Mouse (Mus musculus): ENCODE measurements around the gene Hoxb9. TPM values are rescaled to one million over a fixed set of nuclear protein-coding genes. Genes with fewer than 3 reads are reported as not detected.
A peak's percentile ranks its signal among the peaks of the same experiment; 100 is the strongest.

The Hoxb9 gene
- polyA plus RNA-seq, 1 experiment from 2014 or later: 1.5 TPM

GRCm38 (mm10) chr11:96305505-96306182 is 34.4 kb downstream of the Hoxb9 start:
- no peaks in the 10 kb centered on the region for H3K4me1 ChIP-seq (replicated peaks; ENCODE audit: control insufficient read depth, insufficient read depth, low read length)

GRCm38 (mm10) chr11:96306183-96306907 is 35.1 kb downstream of the Hoxb9 start:
- Histone ChIP-seq H3K9me3 (ENCODE audit: control insufficient read depth) (no peaks in the 10 kb centered on the region), H3K4me1 (replicated peaks; ENCODE audit: control insufficient read depth, insufficient read depth, low read length) (no peaks in the 10 kb centered on the region), H3K4me2 (replicated peaks; ENCODE audit: low read depth) (peak overlapping the region; percentile 63), H3K9ac (ENCODE audit: low read depth, low read length) (peak overlapping the region; percentile 27; the same call in 1 of the 2 replicates), H3K36me3 (ENCODE audit: control insufficient read depth, insufficient read depth) (no peaks in the 10 kb centered on the region), H3K4me3 (ENCODE audit: low read depth, low read length) (peak overlapping the region; percentile 27), H3K27me3 (replicated peaks; ENCODE audit: control insufficient read depth, insufficient read depth, low read length) (peaks cover 63% of the 10 kb centered on the region), H3K27ac (ENCODE audit: low read depth, low read length) (0 out of 2 replicates have a peak overlapping the region, but pooled peaks have one; percentile 11)
- ATAC-seq: no peak
- no peak for TF ChIP-seq CTCF (IDR thresholded peaks at IDR 0.05; ENCODE audit: low read depth)
- WGBS: 31% methylated on average over 7 of the region's 7 CpGs

More at GRCm38 (mm10) chr11:96305505-96306182, 34.4 kb downstream of the Hoxb9 start:
- no peak for TF ChIP-seq CTCF (IDR thresholded peaks at IDR 0.05; ENCODE audit: low read depth)
- peak overlapping the region; percentile 21; the same call in 1 of the 2 replicates for H3K27ac ChIP-seq (ENCODE audit: low read depth, low read length)
- peak overlapping the region; percentile 55; the same call in 1 of the 2 replicates for H3K9ac ChIP-seq (ENCODE audit: low read depth, low read length)
- no peaks in the 10 kb centered on the region for H3K9me3 ChIP-seq (ENCODE audit: control insufficient read depth)
- H3K4me3 ChIP-seq (ENCODE audit: low read depth, low read length): 0 out of 2 replicates have a peak overlapping the region, but pooled peaks have one; percentile 3
- 63% methylated on average over 6 of the region's 6 CpGs for WGBS
- no peak for ATAC-seq
- no peaks in the 10 kb centered on the region for H3K36me3 ChIP-seq (ENCODE audit: control insufficient read depth, insufficient read depth)
- peak overlapping the region; percentile 63 for H3K4me2 ChIP-seq (replicated peaks; ENCODE audit: low read depth)
- peaks cover 67% of the 10 kb centered on the region for H3K27me3 ChIP-seq (replicated peaks; ENCODE audit: control insufficient read depth, insufficient read depth, low read length)

- H3K4me3 ChIP-seq (ENCODE audit: low read depth, low read length): peak overlapping the region; percentile 27
- no peak for TF ChIP-seq CTCF (IDR thresholded peaks at IDR 0.05; ENCODE audit: low read depth)
- ATAC-seq: no peak
- no peaks in the 10 kb centered on the region for H3K9me3 ChIP-seq (ENCODE audit: control insufficient read depth)
- peak overlapping the region; percentile 63 for H3K4me2 ChIP-seq (replicated peaks; ENCODE audit: low read depth)
- H3K9ac ChIP-seq (ENCODE audit: low read depth, low read length): no peak overlapping the region
- H3K27ac ChIP-seq (ENCODE audit: low read depth, low read length): no peak overlapping the region
- H3K4me1 ChIP-seq (replicated peaks; ENCODE audit: control insufficient read depth, insufficient read depth, low read length): no peaks in the 10 kb centered on the region
- WGBS: 9% methylated on average over 13 of the region's 13 CpGs
- H3K36me3 ChIP-seq (ENCODE audit: control insufficient read depth, insufficient read depth): no peaks in the 10 kb centered on the region
- H3K27me3 ChIP-seq (replicated peaks; ENCODE audit: control insufficient read depth, insufficient read depth, low read length): peaks cover 58% of the 10 kb centered on the region
Observed at GRCm38 (mm10) chr11:96306908-96307269, 35.6 kb downstream of the Hoxb9 start.

- TF ChIP-seq CTCF (IDR thresholded peaks at IDR 0.05; ENCODE audit: low read depth): no peak
- H3K27me3 ChIP-seq (replicated peaks; ENCODE audit: control insufficient read depth, insufficient read depth, low read length): peaks cover 58% of the 10 kb centered on the region
- no peak for ATAC-seq
- no peaks in the 10 kb centered on the region for H3K4me1 ChIP-seq (replicated peaks; ENCODE audit: control insufficient read depth, insufficient read depth, low read length)
- no peak overlapping the region for H3K4me3 ChIP-seq (ENCODE audit: low read depth, low read length)
- no peak overlapping the region for H3K9ac ChIP-seq (ENCODE audit: low read depth, low read length)
- 35% methylated on average over 4 of the region's 4 CpGs for WGBS
- H3K9me3 ChIP-seq (ENCODE audit: control insufficient read depth): no peaks in the 10 kb centered on the region
- peak overlapping the region; percentile 63 for H3K4me2 ChIP-seq (replicated peaks; ENCODE audit: low read depth)
- no peaks in the 10 kb centered on the region for H3K36me3 ChIP-seq (ENCODE audit: control insufficient read depth, insufficient read depth)
- H3K27ac ChIP-seq (ENCODE audit: low read depth, low read length): peak overlapping the region; percentile 21; the same call in 1 of the 2 replicates
Observed at GRCm38 (mm10) chr11:96308763-96309162, 37.5 kb downstream of the Hoxb9 start.

- H3K4me1 ChIP-seq (replicated peaks; ENCODE audit: control insufficient read depth, insufficient read depth, low read length): no peaks in the 10 kb centered on the region
- no peak overlapping the region for H3K4me3 ChIP-seq (ENCODE audit: low read depth, low read length)
- H3K27me3 ChIP-seq (replicated peaks; ENCODE audit: control insufficient read depth, insufficient read depth, low read length): peaks cover 60% of the 10 kb centered on the region
- no peak overlapping the region for H3K9ac ChIP-seq (ENCODE audit: low read depth, low read length)
- no peak for ATAC-seq
- no peak for TF ChIP-seq CTCF (IDR thresholded peaks at IDR 0.05; ENCODE audit: low read depth)
- H3K27ac ChIP-seq (ENCODE audit: low read depth, low read length): peak overlapping the region; percentile 21
- WGBS: 39% methylated on average over 4 of the region's 4 CpGs
- H3K36me3 ChIP-seq (ENCODE audit: control insufficient read depth, insufficient read depth): no peaks in the 10 kb centered on the region
- H3K4me2 ChIP-seq (replicated peaks; ENCODE audit: low read depth): peak overlapping the region; percentile 63
- no peaks in the 10 kb centered on the region for H3K9me3 ChIP-seq (ENCODE audit: control insufficient read depth)
Observed at GRCm38 (mm10) chr11:96309288-96309687, 38.0 kb downstream of the Hoxb9 start.

- 32% methylated on average over 20 of the region's 20 CpGs for WGBS
- no peak for ATAC-seq
- H3K4me1 ChIP-seq (replicated peaks; ENCODE audit: control insufficient read depth, insufficient read depth, low read length): no peaks in the 10 kb centered on the region
- H3K4me2 ChIP-seq (replicated peaks; ENCODE audit: low read depth): peak overlapping the region; percentile 63
- peak overlapping the region; percentile 25; the same call in 1 of the 2 replicates for H3K4me3 ChIP-seq (ENCODE audit: low read depth, low read length)
- H3K36me3 ChIP-seq (ENCODE audit: control insufficient read depth, insufficient read depth): no peaks in the 10 kb centered on the region
- 0 out of 2 replicates have a peak overlapping the region, but pooled peaks have one; percentile 32 for H3K9ac ChIP-seq (ENCODE audit: low read depth, low read length)
- H3K27me3 ChIP-seq (replicated peaks; ENCODE audit: control insufficient read depth, insufficient read depth, low read length): peaks cover 64% of the 10 kb centered on the region
- TF ChIP-seq CTCF (IDR thresholded peaks at IDR 0.05; ENCODE audit: low read depth): no peak
- H3K9me3 ChIP-seq (ENCODE audit: control insufficient read depth): no peaks in the 10 kb centered on the region
- peak overlapping the region; percentile 55 for H3K27ac ChIP-seq (ENCODE audit: low read depth, low read length)
Observed at GRCm38 (mm10) chr11:96310183-96310938, 39.1 kb downstream of the Hoxb9 start.
